Mouse (Mus musculus) forelimb bud, embryonic 11.5 days (tissue): Measurements from ENCODE around the gene Nova2.

ENCODE experiments used
- DNase-seq: peaks from one replicate; pipeline ENCODE4 v3.0.0-alpha.2; 2012; ENCODE audit warnings: low read depth, low spot score

Nova2 gene

DNA sequence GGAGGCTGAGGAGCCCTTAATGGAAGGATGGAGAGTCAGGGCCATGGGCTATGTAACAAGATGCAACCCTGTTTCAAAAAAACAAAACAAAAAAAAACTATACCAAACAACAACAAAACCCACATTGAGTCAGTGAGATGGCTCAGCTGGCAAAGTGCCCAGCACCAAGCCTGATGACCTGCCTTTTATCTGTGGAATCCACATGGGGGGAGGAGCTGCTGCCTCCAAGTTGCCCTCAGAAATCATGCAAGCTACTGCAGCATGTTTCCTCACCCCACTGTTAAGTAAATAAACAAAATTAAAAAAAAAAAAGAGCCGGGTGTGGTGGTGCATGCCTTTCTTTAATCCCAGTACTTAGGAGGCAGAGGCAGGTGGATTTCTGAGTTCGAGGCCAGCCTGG lies 60.8 kb downstream of the Nova2 start:
- DNase-seq, result no peak

DNA sequence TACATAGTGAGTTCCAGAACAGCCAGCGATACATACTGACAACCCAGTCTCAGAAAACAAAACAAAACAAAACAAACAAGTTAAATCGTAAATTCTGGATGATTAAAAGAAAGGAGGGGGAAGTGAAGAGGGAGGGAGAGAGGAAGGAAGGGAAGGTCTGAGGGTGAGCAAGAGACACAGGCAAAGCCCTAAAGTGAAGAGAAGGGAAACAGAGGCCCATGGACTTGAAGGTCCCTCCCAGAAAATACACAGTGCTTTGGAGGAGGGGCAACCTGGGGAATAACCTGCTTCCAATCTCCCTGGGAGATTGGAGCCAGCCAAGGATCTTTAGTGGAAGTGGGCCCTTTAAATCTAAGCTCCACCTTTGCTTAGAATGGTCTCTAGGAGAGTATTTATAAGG lies 61.4 kb downstream of the Nova2 start, which contains the start of gene Nanos2:
TSS of gene Nanos2 (plus strand) at position 301 of the 400 bp plus-strand sequence.
- no peak for DNase-seq

DNA sequence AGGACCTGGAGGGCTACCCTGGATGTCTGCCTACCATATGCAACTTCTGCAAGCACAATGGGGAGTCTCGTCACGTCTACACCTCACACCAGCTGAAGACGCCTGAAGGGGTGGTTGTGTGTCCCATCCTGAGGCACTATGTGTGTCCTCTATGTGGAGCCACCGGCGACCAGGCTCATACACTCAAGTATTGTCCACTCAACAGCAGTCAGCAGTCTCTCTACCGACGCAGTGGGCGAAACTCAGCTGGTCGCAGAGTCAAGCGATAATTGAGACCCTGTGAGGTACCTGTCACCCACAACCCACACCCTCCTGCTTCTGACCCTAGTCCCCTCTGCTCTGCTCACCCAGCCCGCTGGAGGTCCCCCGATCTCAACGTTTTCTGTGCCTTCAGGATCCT lies 62.1 kb downstream of the Nova2 start:
- no peak for DNase-seq

DNA sequence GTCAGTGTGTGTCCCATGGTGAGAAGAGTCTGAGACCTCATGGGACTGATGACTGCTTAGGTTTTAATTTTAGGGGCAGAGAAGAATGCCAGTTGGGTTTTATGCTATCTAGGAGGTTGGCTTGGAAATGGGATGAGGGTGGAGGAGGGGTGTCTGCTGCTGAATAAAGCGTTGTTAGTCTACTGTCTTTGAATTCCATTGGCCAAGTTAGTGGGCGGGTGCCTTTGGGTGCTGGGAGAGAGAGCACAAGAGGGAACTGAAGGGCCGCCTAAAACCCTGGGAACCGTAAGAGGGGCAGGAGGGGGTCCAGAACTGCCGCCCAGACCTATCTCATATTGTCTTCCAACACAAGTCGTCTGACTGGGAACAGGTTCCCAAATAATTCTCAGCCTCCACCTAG lies 63.1 kb downstream of the Nova2 start:
- no peak for DNase-seq

DNA sequence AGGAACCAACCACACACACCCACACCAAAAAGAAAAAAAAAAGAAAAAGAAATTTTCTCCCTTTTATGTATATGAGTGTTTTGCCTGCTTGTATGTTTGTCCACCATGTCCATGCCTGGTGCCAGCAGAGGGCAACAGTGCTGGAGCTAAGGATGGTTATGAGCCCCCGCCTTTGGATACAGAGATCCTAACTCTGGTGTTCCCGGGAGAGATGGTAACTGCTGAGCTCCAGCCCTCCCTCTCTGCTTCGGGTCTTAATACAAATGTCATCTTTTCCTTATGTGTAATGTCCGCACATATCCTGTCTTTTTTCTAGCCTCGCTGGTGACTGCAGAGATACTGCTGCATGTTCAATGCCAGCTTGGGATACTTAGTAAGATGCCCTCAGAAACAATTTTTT lies 64.3 kb downstream of the Nova2 start:
- no peak for DNase-seq

DNA sequence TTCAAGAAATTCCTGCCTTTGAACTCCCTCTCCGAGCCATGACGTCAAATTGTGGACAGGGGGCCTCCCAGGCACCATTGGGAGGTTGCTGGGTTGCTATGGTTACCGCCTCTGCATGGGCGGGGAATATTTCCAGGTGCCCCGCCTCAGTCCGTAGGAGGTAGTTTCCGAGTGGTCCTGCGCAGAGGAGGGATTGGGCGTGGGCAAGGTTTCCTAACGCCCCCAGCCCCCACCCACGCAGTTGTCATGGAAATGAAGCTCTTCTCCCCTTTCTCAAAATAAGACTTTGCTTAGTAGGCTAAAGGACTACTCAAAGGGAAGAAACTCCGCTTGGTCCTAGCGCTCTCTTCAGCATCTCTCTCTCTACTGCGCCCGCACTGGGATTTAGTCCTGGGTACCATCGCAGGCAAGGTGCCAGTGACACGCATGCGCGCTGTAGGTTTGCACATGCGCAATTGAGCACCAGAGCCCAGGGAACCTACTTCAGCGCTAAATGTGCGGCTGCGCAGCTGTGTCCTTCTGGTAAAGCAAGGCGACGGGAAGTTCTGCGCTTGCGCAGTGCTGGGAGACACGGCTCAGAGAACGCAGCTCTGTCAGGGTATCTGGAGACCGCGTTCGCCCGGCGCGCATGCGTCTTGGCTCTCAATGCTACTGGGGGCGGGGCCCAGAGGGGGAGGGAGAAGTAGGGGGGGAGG lies 65.1 kb downstream of the Nova2 start, which contains the start of gene Mypop:
TSS of gene Mypop (plus strand) at position 645 of the 695 bp plus-strand sequence.
- DNase-seq, result peak; percentile 100

DNA sequence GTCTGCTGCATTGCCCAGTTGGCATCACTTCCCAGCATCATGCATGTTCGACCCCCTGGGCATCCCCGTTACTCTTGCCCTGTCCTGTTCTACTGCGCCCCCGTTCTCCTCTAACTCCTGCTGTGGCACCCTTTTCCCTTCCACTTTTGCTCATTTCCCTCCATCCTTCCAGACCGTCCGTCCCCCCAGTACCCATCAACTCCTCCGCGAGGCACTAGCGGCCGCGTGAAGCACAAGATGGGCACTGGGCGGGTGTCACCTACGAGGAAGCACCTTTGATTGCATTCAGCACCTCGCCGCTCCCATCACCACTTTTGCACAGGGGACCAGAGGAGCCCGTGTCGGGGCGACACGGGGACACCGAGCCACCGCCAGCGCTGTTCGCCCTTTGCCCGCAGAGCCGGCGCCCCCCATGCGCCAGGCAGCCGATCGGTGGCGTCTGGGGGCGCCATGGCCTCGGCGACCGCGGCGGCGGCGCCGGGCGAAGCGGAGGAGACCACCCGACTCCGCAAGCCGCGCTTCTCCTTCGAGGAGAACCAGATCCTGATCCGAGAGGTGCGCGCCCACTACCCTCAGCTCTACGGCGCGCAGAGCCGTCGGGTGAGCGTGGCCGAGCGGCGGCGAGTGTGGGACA lies 66.1 kb downstream of the Nova2 start:
- DNase-seq, result no peak

DNA sequence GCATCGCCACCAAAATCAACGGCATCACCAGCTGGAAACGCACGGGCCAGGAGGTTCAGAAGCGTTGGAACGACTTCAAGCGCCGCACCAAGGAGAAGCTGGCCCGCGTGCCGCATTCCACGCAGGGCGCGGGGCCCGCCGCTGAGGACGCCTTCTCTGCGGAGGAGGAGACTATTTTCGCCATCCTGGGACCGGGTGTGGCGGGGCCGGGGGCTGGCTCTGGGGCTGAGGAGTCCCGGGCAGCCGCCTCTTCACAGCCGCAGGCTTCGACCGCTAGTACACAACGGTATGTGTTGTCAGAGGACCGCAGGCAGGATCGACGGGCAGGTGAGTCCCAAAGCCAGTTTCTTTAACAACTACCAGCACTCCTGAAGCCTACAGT lies 66.6 kb downstream of the Nova2 start:
- DNase-seq, result no peak

DNA sequence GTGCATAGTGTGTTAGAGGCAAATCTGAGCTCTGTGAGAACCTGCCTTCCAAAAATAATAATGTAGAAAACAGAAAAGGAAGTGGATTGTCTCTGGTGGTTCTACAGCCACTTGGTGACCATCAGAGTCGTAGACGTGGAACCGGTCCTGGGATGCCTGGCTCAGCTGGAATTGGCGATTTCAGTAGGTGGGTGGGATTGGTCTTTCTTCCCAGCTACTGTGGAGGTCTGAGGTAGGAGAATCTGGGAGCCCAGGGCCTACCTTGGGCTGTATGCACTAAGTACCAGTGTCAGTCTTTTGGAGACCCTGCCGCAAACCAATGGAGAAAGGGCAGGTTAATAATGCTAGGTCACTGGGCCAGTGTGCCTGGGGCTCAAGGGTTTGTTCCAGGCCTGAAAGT lies 67.3 kb downstream of the Nova2 start:
- DNase-seq, result no peak

DNA sequence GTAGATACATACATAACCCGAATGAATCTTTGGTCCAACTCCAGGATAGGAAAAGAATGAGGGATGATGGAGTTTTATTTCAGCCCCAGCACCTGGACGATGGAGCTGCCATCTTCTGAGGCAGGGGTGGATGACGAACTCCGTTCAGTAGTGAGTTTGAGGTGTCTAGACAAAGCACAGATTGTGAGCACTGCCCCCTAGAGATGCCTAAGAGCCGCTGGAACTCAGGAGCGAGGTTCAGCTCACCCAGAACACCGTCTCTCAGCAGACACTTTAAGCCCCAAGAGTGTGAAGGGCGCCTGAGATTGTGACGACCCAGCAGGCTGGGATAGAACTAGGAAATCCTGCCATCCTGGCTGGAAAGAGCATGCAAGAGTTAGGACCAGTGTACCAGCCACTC lies 73.1 kb downstream of the Nova2 start:
- DNase-seq, result no peak

DNA sequence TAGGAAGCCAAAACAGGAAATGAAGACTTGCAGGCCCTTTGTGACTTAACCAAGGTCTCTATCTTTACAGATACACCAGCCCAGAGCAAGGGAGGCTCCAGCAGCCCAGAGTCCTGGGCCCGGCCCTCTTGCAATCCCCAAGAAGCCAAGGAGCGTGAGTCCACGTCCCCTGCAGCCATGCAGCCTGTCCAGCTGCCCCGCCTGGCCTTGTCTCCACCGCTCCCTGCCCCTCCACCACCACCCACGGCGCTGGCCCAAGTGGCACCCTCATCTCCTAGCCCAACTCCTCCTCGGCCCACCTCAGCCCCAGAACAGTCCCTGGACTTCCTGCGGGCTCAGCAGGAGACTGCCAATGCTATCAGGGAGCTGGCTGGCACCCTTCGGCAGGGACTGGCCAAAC lies 74.7 kb downstream of the Nova2 start:
- no peak for DNase-seq

DNA sequence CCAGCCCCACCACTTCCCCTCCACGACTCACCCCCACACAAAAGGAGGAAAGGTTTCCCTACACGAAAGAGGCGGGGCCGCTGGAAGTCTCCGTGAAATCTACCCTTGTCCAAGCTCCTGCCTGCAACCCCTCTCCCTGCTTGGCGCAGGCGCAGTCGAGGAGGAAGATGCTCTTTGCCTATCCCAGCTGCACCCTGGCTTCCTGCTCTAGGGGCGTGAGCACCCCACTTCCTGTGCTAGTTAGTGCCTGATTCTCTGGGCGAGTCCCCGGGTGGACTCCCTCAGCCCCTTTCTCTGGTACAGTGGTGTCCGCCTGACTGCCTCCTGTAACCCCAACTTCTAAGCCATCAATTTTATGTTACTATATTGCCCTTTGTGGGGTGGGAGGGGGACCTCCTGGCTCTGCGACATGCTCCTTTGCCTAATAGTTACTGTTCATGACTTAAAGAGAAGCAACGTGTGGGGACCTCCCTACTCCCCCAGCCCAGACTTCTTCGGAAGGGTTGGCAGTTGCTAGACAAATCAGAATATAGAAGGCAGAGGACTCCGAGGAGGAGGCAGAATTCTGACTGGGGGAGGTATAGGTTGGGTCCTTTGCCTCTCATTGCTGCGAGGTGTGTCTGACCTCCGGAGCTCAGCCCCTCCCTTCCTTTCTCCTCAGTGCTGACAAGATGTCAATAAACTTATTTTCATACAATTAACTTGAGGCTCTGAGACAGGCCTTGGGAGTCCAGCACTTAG lies 75.5 kb downstream of the Nova2 start:
- DNase-seq, result no peak

DNA sequence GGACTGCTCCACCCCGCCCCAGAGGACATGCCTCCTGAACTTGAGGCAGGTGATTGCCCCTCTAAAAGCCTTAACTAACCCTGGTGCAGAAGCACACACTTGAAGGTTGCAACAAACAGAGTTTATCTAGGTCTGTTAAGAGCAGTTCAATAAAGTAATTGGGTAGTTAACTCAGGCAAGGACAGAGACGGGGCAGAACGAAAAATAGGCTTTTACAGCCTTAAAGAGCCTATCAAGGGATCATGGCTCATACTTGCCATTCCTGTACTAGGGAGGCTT lies 76.1 kb downstream of the Nova2 start:
- no peak for DNase-seq

DNA sequence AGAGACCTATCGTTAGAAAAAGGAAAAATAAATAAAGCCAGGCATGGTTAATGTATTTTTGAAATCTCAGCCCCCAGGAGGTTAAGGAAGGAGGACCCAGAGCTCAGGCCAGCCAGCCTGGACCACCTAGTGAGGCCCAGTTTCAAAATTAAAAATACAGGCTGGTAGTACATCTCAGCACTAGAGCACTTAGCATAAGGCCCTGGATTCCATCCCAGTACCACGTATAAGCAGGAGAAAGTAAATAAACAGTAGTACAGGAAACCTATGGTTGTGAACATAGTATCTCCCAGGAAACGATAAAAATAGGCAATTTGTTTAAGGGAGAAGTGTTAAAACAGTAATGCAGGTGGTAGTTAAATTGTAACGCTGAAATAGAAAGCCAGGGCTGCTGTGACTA lies 76.4 kb downstream of the Nova2 start:
- no peak for DNase-seq

DNA sequence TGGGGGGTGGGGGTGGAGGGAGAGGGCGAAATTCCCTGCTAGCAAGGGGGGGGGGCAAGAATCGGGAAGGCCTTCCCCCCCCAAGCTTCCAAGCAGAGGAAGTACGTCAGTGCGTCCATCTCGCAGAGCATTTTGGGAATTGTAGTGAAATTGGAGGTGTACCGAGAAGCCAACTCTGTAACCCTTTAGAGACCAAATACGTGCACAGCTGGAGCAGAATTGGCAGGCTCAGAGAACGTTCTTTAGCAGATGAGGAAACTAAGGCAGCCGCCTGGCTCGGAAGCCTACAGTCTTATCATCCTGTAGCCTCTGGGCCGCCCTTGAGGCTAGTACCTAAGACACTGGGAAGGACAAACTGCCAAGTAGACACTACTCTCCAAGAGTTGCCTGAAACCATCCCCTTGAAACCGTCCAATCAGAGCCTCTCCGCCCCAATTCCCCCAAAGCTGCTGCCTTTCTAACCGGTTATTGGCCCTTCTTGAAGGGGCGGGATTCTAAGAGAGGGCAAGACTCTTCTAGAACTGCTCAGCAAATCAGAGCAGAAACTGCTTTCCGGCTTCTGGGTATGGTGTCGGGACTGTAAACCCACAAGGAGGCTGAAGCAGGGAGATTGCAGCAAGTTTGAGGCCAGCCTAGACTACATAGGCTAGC lies 77.3 kb downstream of the Nova2 start:
- peak; percentile 88 for DNase-seq

DNA sequence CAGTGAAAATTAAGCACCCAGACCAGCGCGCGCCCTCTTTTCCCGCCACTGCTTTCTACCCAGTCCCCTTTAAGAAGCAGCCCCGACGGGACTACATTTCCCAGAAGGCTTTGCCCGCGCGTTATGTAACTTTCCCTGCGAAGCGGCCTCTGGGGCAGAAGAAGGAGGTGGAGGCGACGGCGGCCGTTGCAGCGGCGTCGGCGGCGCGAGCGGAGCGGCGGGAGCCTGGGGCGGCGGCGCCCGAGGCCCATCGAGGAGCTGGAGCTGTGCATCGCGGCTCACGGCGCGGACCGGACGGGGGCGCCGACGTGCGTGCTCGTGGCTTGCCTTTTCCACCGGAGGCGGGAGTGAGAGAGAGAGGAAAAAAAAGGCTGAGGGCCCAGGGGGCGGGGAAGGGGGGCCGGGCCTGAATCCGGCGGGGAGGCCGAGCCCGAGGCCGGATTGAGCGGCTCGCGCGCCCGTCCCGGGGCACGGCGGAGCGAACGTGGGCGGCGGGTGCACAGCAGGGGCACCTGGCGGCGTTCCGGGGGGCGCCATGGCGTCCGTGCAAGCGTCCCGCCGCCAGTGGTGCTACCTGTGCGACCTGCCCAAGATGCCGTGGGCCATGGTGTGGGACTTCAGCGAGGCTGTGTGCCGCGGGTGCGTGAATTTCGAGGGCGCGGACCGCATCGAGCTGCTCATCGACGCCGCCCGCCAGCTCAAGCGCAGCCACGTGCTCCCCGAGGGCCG lies 78.4 kb downstream of the Nova2 start, which contains the start of gene Irf2bp1:
TSS of gene Irf2bp1 (plus strand) at position 143 of the 729 bp plus-strand sequence.
- peak; percentile 93 for DNase-seq

DNA sequence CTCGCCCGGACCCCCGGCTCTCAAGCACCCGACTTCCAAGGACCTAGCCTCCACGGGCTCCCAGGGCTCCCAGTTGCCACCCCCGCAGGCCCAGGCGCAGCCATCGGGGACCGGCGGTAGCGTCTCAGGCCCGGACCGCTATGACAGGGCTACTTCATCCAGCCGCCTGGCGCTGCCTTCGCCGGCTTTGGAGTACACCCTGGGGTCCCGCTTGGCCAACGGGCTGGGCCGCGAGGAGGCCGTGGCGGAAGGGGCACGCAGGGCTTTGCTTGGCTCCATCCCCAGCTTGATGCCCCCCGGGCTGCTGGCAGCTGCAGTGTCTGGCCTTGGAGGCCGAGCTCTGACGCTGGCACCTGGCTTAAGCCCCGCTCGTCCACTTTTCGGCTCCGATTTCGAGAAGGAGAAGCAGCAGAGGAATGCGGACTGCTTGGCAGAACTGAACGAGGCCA lies 79.0 kb downstream of the Nova2 start:
- DNase-seq, result no peak

DNA sequence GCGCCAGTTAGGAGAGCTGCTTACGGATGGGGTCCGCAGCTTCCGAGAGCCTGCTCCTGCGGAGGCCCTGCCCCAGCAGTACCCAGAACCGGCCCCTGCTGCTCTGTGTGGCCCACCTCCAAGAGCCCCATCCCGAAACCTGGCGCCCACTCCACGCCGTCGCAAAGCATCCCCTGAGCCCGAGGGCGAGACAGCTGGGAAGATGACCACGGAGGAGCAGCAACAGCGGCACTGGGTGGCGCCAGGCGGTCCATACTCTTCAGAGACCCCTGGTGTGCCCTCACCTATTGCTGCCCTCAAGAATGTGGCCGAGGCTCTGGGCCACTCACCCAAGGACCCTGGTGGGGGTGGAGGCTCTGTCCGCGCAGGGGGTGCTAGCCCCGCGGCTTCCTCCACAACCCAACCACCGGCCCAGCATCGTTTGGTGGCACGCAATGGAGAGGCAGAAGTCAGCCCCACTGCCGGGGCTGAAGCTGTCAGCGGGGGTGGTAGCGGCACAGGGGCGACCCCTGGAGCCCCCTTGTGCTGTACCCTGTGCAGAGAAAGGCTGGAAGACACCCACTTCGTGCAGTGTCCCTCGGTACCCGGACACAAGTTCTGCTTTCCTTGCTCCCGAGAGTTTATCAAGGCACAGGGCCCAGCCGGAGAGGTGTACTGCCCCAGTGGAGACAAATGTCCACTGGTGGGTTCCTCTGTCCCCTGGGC lies 79.9 kb downstream of the Nova2 start:
- DNase-seq, result no peak

DNA sequence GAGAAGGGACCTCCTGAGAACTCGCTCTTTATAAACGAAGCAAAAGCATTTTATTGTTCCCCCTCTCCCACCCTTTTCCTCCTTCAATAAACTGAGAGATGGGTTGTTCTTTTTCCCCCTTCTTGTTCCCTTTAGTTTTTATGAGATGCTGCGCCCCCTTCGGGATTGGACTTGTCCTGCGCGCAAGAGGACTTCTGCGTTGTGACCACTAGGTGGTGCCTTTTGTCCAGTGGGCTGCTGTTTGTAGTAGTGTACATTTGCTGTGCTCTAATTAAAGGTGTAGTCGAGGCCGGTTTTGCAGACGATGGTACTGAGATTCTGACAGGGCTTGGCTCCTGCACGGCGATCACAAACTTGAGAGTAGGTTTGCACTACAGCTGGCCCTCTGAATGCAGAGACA lies 80.8 kb downstream of the Nova2 start:
- DNase-seq, result peak; percentile 91

DNA sequence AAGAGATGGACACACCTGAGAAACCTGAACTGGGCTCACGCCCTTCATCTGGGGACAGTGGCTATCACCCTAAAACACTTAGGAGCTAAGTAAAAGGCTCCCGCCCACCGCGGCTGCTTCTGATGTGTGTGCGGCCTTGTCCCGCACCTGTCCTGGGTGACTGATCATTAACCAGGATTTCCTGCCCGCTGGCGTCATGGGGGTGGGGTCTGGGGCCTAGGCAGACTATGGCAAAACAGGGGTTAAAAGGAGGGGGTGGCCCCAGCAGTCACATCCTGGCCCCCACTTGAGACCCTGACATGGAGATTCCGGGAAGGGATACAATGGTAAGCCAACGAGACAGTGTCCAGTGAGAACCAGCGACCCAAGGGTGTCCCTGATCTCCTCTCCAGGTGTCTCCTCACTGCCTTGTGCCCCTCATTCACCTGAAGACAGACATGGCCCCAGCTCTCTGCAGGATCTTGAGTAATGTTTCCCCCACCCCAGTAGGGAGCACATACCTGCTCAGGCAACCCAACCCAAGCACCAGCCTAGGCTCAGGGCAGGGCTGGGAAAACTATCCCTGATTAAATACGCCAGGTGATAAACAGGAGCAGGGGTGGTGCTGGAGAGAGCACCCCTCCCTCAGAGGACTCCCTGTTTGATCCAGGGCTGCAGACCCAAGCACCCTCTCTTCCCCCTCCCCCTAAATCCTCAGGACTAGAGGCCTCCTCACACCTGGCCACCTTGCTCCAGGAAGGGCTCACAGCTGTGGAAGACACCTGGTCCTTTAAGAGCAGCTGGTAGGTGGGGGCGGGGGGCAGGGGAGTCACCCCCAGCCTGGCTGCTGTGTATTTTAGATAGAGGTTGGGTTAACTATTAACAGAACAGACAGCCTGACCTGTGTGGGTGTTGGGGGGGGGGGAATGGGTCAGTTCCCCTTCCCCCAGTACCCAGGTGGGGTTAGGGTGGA lies 81.6 kb downstream of the Nova2 start:
- DNase-seq, result no peak
